Mouse (Mus musculus) cerebellum, adult (tissue): ENCODE results near the gene Zfp354c.
A peak's percentile ranks its signal among the peaks of the same experiment; 100 is the strongest.

ENCODE experiments used
- ATAC-seq: cut with Nextera tagmentation; 2 replicates; pipeline ENCODE4 v1.9.2; 2017; ENCODE audit warnings: mild to moderate bottlenecking, moderate library complexity, mixed read lengths; ENCODE audit not compliant: insufficient number of reproducible peaks, low FRiP score, low TSS enrichment

Zfp354c gene

DNA sequence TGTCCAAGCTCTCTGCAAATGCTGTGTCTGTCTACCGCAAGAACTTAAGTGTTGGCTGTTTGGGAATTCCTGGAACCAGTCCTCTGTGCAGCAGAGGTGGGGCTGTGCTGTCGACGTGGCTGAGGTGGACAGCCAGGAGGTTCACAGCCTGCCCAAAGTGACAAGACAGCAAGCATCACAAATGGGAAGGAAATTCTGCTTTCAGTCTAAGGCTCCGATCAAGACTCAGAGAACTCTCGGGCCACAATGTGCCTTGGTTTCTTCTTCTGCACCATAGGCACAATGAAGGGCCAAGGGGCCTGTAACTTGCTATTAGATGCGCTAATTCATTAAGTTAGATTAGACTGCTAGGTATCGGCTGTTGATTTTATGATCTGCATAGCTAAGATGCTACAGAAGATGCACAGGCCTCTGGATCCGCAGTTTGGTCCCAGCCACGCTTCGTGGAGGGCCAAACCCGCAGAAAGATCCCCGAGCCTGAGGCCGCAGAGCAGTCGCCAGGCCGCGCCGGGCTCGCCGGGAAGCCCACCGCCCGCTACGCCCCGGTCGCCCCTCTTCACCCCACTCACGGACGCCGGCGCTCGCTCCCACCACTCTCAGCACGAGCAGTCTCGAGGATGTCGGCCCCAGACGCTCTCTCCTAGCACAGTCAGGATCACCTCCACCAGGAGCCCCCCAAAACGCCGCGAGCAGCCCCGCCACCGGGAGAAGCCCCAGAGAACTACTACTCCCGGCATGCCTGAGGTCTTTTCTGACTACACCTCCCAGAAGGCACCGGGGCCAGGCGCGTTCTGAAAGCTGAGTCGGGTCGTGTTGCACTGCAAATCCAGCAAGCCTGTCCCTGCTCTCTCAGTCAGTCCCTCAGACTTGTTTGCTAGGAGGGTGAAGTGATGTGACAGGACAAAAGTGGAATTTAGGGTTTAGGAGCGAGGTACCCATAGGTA, at the start of gene Zfp354c:
Gene Zfp354c (minus strand): TSS at position 715 of the 944 bp plus-strand sequence.
- ATAC-seq: peak; percentile 98

DNA sequence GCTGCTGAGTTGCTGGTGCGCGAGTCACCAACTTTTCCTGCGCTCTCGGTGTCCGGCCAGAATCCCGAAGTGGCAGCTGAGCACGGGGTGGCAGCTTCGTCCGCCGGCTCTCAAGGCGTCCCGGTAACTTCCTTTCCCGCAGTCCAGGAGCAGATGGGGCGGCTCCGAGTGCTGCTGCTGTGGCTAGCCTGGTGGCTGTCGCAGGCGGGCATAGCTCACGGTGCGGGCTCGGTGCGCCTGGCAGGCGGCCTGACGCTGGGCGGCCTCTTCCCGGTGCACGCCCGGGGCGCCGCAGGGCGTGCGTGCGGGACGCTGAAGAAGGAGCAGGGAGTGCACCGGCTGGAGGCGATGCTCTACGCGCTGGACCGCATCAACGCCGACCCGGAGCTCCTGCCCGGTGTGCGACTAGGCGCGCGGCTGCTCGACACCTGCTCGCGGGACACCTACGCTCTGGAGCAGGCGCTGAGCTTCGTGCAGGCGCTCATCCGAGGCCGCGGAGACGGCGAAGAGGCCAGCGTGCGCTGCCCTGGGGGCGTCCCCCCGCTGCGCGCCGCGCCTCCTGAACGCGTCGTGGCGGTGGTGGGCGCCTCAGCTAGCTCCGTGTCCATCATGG, 23.6 kb upstream of the Zfp354c start:
- ATAC-seq: no peak

DNA sequence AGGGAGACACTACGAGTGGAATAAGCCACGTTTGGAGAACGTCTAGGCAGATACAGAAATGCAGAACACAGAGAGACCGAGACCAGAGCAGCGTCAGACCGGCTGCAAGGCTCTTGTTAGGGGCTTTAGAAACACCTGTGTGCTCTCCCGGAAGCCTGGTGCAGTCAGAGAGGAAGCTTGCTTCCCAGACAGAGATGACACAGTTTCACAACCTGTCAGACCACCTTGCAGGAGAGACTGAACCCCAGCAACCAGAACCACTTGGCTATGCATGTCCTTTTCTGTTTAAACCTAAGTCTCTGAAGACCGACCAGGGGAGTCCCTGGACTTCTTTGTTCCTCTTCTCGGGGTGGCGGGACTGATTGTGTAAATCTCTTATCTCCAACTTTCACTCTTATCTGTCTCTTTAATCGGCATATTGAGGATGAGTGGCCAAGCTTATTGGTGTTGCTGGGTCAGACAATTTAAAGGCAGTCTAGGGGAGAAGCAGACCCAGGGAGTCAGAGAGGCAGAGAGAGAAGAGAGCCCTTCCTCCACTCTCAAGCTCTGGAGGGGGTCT, 22.7 kb upstream of the Zfp354c start, which contains the start of gene Grm6:
Gene Grm6 (plus strand): TSS at position 509 of the 559 bp plus-strand sequence.
- ATAC-seq: no peak

DNA sequence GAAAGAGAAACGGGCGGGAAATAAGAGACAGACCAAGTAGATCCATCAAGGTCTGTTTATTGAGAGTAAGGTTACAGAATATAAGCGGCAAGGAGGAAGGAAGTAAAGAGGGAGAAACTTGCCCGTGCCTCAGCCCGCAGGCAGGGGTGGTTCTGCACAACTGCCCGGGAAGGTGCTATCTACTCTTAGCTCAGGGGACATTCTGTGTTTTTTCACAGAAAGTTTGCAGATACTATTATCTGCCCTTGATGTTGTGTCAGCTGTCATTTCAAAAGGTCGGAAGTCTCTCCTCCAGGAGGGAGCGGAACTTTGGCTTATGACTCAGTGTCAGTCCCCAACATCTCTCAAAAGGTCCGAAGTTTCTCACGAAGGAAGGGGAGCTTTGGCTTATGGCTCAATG, 21.8 kb upstream of the Zfp354c start:
- ATAC-seq: no peak

DNA sequence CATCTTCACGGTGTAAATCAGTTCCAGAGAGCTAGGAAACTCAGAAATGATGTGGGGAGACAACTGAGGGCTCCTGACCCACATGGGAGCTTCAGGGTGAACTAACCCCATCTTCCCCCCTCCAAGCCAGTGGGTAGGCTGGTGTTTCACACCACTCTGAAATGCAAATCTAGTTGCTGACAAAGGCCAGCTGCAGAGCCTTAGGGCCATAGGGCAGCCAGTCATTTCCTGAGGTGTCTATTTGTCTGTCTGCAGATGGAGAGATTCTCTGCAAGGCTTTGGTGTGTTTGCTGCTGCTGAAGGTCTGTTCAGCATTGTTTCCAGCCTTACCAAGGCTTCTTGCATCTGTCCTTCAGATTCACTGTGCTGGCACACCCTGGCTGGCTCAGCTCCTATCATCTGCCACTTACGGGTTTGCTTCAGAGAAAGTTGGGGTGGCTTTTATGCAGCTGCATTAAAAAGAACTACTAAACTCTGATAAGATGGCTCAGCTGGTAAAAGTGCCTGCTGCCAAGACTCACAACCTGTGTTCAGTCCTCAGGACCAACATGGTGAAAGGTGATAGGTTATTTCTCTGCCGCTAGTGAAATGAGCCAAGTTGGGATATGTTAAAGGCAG, 21.1 kb upstream of the Zfp354c start:
- ATAC-seq: no peak

DNA sequence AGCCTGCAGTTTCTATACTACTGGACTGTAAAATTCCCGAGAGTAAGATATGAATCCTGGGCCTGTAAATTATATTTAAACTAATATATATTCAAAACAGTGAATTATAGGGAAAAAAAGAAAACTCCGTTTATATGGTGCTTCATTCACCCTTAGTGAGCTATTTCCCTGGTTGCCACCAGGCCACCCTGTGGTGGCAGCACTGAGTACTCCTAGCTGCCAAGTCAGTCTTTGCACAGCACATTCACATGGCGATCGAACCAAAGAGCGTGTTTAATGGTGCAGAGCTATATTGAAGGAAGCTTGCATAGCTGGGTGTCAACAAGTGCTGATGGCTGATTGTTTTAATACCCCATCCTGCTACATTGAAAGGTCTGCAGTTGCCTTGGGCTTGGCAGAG, 19.5 kb upstream of the Zfp354c start:
- no peak for ATAC-seq

DNA sequence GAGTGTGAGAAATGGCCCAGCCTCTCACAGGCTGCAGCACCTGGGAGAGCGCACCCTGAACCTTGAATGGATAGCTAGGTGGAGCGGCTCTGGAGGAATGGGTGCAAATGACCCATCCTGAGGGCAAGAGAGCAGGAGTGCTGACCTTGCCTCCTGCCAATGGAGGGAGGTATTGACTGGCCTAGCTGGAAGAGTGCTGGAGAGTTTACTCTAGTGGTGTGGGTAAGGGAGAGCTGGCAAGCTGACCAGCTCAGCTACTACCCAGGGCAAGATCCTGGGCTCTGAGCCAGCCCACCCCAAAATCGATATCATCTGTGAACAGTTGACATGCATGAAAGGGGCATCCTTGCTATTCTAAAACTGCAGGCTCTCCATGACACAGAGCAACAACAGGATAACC, 18.4 kb upstream of the Zfp354c start:
- ATAC-seq: no peak

DNA sequence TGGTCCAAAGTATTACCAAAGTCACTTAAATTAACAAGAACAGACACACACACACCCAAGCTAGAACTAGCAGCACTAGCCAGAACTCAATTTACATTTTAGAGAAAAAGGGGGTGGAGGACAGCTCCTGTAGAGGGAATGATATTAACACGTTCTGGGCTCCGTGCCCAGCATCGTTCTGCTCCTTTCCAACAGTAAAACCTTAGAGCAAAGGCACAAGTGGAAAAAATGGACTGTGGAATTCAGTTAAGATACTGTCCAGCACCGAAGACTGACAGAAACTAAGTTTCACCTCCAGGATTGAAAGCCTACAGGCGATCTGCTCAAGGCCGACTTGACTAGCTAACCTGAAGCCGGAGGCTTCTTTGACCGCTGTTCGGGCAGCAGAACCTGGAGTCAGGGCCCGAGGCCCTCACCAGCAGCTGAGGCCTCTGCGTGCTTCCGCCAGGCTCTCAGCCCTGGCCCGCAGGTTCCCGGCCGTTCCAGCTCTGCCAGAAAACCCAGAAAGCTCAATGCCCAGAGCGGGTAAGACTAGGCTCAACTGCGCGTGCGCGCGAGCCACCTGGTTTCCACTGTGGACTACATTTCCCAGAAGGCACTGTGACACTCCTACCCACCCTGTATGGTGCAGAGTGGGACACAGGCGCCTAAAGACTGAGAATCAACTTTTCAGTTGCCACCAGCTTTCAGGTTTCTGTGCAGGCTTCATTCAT, 13.7 kb upstream of the Zfp354c start, which contains the start of gene Zfp879:
Gene Zfp879 (minus strand): TSS at position 530 of the 713 bp plus-strand sequence.
- ATAC-seq: peak; percentile 98

DNA sequence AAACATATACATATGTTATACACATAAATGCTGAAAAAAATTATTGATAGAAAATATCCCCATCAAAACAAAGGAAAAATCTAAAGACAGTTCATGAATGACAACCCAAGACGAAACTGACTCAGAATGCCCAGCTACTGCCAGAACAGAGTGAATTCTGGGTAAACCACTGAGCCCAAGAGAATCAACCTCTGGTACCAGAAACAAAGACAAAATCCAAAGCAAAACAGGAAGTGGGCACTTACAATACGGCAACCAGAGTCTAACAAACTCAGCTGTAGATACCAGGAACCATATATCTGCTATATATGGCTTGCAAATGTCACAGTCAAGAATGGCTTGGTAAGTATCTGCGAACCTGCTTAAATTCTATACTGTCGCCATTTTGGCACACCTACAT, 8.2 kb upstream of the Zfp354c start:
- ATAC-seq: no peak

DNA sequence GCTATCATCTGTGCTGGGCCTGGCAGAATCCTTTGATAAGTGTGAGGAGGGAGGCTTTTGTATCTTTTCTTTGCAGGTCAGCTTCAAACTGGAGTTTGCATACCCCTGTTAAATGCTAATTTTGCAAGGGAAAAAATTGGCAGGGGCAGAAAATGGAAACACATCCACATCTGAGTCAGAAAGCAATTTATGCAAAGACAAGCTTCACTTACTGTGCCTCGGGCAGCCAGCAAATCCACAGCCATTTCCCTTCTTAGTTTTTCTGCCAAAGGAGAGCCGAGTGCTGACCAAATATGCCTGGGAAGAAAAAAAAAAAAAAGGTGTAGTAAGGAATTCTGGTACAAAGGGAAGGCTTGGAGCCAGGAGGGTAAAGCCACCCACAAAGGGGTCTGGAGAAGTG, 1.3 kb downstream of the Zfp354c start:
- no peak for ATAC-seq

DNA sequence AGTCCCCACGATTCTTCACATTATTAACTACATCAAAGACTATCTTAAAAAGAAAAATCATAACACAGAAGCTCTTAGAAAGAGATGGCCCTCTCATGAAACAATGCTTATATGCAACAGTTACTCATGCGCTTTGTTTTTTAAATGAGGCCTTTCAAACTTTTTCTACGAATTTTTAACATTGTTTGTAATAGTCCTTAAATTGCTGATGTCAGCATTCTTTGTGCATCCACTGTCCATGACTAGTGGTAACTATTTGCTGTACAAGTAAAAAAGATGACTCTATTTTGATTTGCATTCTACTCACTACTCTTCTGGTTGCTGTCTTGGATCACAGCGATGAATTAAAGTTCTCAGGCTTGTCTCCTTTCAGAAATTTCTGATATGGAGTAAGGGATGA, 13.3 kb downstream of the Zfp354c start:
- ATAC-seq: no peak

DNA sequence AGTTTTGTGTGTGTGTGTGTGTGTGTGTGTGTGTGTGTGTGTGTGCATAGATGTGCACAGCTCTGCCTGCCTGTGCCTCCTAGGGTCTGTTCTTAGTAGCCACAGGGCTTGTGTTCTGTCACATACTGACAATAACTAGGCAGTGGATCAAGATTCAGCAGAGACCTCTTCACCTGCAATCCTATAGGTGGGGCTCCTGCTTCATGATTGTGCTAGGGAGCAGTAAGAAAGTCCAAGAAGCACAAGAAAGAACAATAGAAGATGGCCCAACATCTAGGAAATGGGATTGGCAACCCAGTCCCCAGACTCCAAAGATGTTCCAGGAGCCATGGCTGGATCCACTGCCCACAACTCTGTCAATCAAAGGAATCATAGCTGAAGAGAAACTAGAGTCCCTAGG, 28.7 kb downstream of the Zfp354c start:
- no peak for ATAC-seq

DNA sequence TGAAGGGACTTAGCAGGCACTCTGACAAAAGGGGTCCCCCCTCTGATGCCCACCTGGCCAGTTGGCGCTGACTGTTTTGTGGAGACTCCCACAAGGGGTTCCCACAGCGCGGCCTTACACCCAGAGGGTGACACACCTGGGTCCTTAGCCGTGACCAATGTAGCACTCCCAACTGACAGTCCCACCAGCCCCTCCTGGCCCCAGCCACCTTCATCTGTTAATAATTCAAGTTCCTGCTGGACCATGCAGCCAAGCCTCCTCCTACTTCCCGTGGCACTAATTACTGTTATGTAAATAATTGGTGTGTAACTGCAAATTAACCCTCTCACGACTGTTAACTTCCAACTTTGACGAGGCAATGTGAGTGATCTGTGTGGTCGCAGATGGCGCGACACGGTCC, 29.9 kb downstream of the Zfp354c start:
- no peak for ATAC-seq

DNA sequence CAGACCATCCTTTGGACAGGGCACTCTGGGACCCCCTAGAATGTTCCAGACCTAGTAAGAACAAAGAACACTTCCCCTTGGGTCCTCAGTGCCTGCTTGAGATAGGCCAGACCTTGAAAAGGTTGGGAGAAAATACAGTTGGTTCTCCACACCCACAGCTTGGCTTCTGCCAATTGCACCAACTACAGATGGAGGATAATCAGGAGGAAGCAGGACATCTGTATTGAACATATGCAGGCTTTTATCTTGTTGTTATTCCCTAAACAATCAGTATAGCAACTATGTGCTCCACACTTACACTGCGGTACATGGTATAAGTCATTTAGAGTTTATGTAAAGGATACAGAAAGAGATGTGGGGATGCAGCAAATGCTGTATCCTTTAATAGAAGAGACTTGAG, 56.5 kb downstream of the Zfp354c start:
- ATAC-seq: no peak

DNA sequence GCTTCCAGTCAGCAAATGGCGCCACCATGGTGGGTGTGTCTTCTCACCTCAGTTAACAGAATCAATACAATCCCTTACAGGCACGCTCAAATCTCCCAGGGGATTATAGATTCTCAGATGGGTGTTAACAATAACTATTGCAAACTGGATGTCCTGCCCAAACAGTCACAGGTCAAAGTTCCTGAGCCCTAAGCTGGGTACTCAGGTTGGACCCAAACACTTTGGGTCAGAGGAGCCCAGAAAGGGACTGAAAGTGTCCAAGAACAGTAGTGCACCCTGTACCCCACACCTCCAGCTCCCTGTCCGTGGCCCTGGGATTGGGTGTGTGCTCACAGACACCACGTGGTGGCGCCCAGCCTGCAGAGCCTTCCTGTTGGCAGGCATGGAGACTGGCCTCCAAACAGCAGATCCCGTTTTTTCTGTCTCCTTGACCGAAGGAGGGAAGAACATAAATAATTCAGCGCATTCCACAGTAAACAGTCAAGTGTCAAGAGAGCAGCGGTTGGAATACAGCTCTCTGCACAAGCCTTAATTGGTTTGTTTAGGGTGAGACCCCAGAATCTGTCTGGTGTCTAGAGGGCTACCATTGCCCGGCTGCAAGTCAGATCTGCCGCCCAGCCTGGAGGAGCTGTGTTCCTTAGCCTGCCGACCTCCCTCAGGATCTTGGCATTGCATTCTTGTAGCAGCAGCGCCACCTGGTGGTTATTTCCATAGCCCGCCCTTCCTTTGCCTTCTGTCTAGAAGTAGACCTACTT, 58.4 kb downstream of the Zfp354c start:
- ATAC-seq: peak; percentile 80

DNA sequence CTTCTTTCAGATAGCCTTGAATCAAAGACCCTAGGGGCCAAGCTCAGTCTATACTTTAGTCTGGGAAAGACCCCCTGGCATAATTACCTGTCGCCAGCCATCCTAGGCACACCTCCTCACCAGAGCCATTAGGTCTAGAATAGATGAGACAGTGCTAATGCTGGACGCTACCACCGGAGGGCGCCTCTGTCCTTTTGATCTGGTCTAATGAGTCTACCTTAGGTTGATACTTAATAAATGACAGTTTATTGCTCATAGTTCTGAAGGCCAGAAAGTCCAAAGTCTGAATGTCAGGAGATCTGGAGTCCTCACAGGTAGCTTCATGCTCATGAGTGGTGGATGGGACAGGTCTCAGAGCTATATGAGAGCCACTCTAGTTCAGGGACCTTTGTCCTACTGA, 60.5 kb downstream of the Zfp354c start:
- ATAC-seq: no peak

DNA sequence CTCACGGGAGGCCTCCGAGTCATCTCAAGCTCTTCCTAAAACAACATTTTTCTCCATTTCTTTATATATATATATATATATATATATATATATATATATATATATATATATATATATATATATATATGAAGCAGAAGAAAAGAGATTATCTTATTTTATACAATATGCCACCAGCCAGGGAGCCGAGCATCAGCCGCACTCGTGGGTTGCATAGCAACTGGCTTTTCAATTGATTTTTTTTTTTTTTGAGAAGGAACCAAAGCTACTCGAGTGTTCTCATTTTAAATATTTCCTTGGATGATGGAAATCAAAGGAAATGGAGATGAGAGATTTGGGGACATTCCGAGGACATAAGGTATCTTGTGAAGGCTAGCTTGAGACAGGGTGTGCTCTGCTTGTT, 61.1 kb downstream of the Zfp354c start:
- ATAC-seq: no peak
